Comparison of ENCODE assay signal across 29 mouse cellular contexts in genomic region chr9:109929131-109929530, GRCm38 (mm10).
"Had no signal": no experiment of that assay in that cellular context is flagged by ENCODE, and none has a peak within 500 bp of the region (broad histone marks: within the 10 kb centered on the region; RNA-seq: fewer than 3 reads in every experiment).

No protein-coding gene starts in this region.

- H3K36me3 ChIP-seq: heart, embryonic 12.5 days; heart, embryonic 13.5 days; heart, embryonic 15.5 days; hindbrain, embryonic 10.5 days; hindbrain, embryonic 12.5 days; hindbrain, embryonic 13.5 days; hindbrain, embryonic 15.5 days; intestine, embryonic 15.5 days; kidney, embryonic 15.5 days had no signal

- H3K4me3 ChIP-seq: heart, embryonic 12.5 days; heart, embryonic 13.5 days; heart, embryonic 15.5 days; hindbrain, embryonic 10.5 days; hindbrain, embryonic 12.5 days; hindbrain, embryonic 13.5 days; hindbrain, embryonic 15.5 days; intestine, embryonic 15.5 days; kidney, embryonic 15.5 days; layer of hippocampus, adult 2 months; left cerebral cortex, adult 2 months had no signal

- DNase-seq: heart, postnatal 10 days; heart, postnatal 14 days; heart, postnatal 36 days; heart, postnatal 4 days; kidney, adult 11 months; kidney, adult 18-20 months; kidney, adult 2 months; kidney, adult 8-10 months; kidney, adult 9 months; kidney, postnatal 10 days; kidney, postnatal 14 days; kidney, postnatal 25 days; kidney, postnatal 36 days; kidney, postnatal 4 days; layer of hippocampus, postnatal 36 days had no signal

- H3K27me3 ChIP-seq: heart, embryonic 12.5 days; heart, embryonic 13.5 days; heart, embryonic 15.5 days; hindbrain, embryonic 12.5 days; hindbrain, embryonic 13.5 days; hindbrain, embryonic 15.5 days; intestine, embryonic 15.5 days; kidney, embryonic 15.5 days had no signal

- H3K9ac ChIP-seq: heart, embryonic 12.5 days; heart, embryonic 13.5 days; heart, embryonic 15.5 days; hindbrain, embryonic 12.5 days; hindbrain, embryonic 13.5 days; hindbrain, embryonic 14.5 days; hindbrain, embryonic 15.5 days; intestine, embryonic 15.5 days; kidney, embryonic 15.5 days had no signal

- H3K9me3 ChIP-seq: heart, embryonic 12.5 days; heart, embryonic 13.5 days; heart, embryonic 15.5 days; hindbrain, embryonic 10.5 days; hindbrain, embryonic 12.5 days; hindbrain, embryonic 13.5 days; hindbrain, embryonic 15.5 days; intestine, embryonic 15.5 days; kidney, embryonic 15.5 days had no signal

- H3K27ac ChIP-seq: heart, embryonic 13.5 days; heart, embryonic 15.5 days; hindbrain, embryonic 10.5 days; hindbrain, embryonic 12.5 days; hindbrain, embryonic 13.5 days; hindbrain, embryonic 14.5 days; hindbrain, embryonic 15.5 days; hindbrain, postnatal 0 days; intestine, embryonic 15.5 days; kidney, embryonic 15.5 days; kidney, postnatal 0 days; layer of hippocampus, adult 2 months; left cerebral cortex, adult 2 months had no signal
